Mouse (Mus musculus) limb, embryonic 13.5 days (tissue): ENCODE measurements around the gene Kif13a. TPM values are rescaled to one million over a fixed set of nuclear protein-coding genes. Genes with fewer than 3 reads are reported as not detected.

Source experiments
- ATAC-seq: fragments of 200-750 bp; cut with Nextera tagmentation; 2 replicates; pipeline ENCODE4 v1.8.0; 2017; ENCODE audit warnings: low read depth, moderate number of reproducible peaks, moderate TSS enrichment; ENCODE audit not compliant: low FRiP score
- H3K27ac ChIP-seq: fragments of 300-500 bp; sonication (generic); 2 replicates; pipeline ENCODE4 v1.5.1; 2015; ENCODE audit warnings: inconsistent platforms, mild to moderate bottlenecking, moderate library complexity
- H3K27me3 ChIP-seq: fragments of 300-500 bp; sonication (generic); 2 replicates; pipeline ENCODE4 v1.6.1; 2015; ENCODE audit warnings: mild to moderate bottlenecking, inconsistent platforms
- H3K36me3 ChIP-seq: fragments of 300-500 bp; sonication (generic); 2 replicates; pipeline ENCODE4 v1.6.1; 2015; ENCODE audit warnings: inconsistent platforms, mild to moderate bottlenecking, moderate library complexity
- H3K4me1 ChIP-seq: fragments of 300-500 bp; sonication (generic); 2 replicates; pipeline ENCODE4 v1.6.1; 2015; ENCODE audit warnings: inconsistent platforms
- H3K4me2 ChIP-seq: fragments of 300-500 bp; sonication (generic); replicated peaks from 2 replicates; pipeline ENCODE4 v1.6.1; 2015; ENCODE audit warnings: inconsistent platforms, mild to moderate bottlenecking, moderate library complexity
- H3K4me3 ChIP-seq: fragments of 300-500 bp; sonication (generic); 2 replicates; pipeline ENCODE4 v1.5.1; 2015; ENCODE audit warnings: moderate library complexity, mild to moderate bottlenecking, inconsistent platforms
- H3K9ac ChIP-seq: fragments of 300-500 bp; sonication (generic); 2 replicates; pipeline ENCODE4 v1.6.1; 2015; ENCODE audit warnings: mild to moderate bottlenecking, inconsistent platforms
- H3K9me3 ChIP-seq: fragments of 300-500 bp; sonication (generic); 2 replicates; pipeline ENCODE4 v1.6.1; 2016; ENCODE audit warnings: inconsistent platforms
- WGBS: fragments of 180-500 bp; shearing (Covaris S2); methylation state at CpG from one replicate; pipeline ENCODE4 v1.1.7; 2015; 5-methylcytosine and 5-hydroxymethylcytosine counted together
- polyA plus RNA-seq: library from polyadenylated mRNA; unstranded; fragments of >200 nt; fragmentation: Nextera tagmentation; extraction: Ambion mirVana; gene quantifications from 2 replicates; pipeline ENCODE4 v1.2.1, GENCODE M21; 2015

The Kif13a gene
- polyA plus RNA-seq, 1 experiment from 2014 or later = 17.4 TPM

DNA sequence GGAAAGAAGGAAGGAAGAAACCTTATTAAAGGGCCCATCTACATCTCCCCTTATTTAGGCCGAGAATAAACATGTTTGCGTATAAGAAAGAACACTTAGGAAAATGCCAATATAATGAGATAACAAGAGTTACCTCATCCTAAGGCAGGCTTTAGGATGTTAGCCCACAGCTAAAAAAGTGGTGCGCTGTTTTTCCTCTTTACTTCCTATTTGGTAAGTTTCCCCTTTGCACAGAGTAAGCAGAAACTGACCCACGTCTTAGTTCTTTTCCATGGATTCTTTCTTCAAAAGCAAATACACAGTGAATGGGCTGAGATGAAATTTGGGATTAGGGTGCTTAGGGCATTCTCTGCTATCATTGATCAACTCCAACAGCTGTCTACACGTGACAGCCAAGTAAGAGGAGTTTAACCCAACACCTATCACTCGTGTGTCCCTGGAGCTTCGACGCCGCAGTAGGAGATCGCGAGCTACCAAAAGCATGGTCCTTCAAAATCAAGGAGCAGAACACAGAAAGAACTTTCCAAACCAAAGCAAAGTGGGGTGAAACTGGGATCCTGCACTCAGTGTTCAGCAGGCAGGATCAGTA is 194.4 kb downstream of the Kif13a start:
- ATAC-seq = no peak
- 35% methylated on average over 11 of the region's 11 CpGs for WGBS
- H3K9me3 ChIP-seq = no peaks in the 10 kb centered on the region
- H3K27me3 ChIP-seq = no peaks in the 10 kb centered on the region
- H3K27ac ChIP-seq = no peak overlapping the region
- no peaks in the 10 kb centered on the region for H3K36me3 ChIP-seq
- peak overlapping the region; percentile 48 for H3K4me3 ChIP-seq
- H3K4me2 ChIP-seq = peak overlapping the region; percentile 82
- 0 out of 2 replicates have a peak, but pooled peaks cover 5% of the 10 kb centered on the region for H3K4me1 ChIP-seq
- H3K9ac ChIP-seq = peak overlapping the region; percentile 68

DNA sequence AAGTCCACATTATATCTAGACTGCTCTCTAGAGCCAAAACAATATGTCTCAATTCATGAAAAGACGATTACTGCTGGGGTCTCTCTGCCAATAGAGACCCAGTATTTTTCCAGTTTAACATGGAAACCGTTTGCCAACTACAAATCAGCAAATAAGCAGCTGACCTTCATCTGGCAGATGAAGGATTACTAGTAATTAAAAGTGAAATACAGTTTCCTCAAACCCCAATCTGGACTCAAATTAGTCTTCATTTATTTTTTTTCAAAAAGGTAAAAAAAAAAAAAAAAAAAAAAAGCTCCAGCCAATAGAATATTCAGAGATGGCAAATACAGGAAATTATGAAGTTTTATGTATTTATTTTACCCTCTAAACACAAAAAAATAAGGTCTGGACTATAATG is 199.7 kb downstream of the Kif13a start:
- Histone ChIP-seq H3K4me3 (no peak overlapping the region), H3K27me3 (no peaks in the 10 kb centered on the region), H3K9ac (no peak overlapping the region), H3K27ac (no peak overlapping the region), H3K4me2 (no peak overlapping the region), H3K36me3 (no peaks in the 10 kb centered on the region), H3K4me1 (peaks cover 7% of the 10 kb centered on the region), H3K9me3 (no peaks in the 10 kb centered on the region)
- WGBS = 60% methylated on average over 2 of the region's 2 CpGs
- no peak for ATAC-seq

DNA sequence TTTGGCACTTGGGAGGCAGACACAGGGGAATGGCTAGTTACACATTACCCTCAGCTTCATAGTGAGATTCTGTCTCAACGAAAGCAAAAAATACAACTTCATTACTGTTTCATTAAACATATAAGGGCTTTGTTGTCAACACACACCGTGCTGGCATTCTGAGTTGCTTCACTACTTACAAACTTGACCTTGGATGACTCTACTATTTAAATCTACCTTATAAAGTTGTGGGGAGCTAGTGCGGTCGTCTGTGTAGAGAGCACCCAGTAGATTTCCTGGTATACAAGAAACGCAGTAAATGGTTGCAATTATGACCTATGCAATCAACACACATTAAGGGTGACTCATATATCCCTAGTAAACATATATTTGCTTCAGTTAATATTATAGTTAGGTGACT is 201.3 kb downstream of the Kif13a start:
- Histone ChIP-seq H3K27ac (no peak overlapping the region), H3K9ac (peak overlapping the region; percentile 58), H3K4me3 (peak overlapping the region; percentile 99), H3K4me1 (peaks cover 15% of the 10 kb centered on the region), H3K9me3 (no peaks in the 10 kb centered on the region), H3K27me3 (no peaks in the 10 kb centered on the region), H3K4me2 (peak overlapping the region; percentile 65), H3K36me3 (no peaks in the 10 kb centered on the region)
- WGBS = 31% methylated on average over 5 of the region's 5 CpGs
- no peak for ATAC-seq

DNA sequence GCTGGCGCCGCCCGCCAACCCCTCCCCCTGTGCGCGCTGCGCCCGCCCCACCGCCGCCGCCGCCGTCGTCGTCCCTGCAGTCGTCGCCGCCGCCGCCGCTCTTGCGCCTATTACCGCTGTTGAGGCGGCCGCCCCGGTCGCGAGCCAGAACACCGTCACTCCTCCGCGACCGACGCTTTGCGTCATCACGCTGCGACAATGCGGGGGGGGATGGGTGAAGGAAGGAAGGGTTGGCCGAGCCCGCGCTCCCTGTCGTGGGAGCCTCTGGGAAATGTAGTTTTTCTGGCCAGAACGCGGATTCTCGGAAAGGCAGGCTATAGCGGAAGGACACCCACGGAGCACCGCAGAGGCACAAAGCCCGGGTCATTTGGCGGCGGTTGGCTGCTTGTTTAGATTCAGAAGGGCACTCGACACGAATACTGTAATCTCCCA is 201.8 kb downstream of the Kif13a start, which contains the start of gene Nup153:
Nup153 (minus strand) TSS at position 104 of the 432 bp plus-strand sequence.
- H3K4me2 ChIP-seq = peak within 1 kb of the TSS; percentile 73
- peaks cover 15% of the 10 kb centered on the region for H3K4me1 ChIP-seq
- H3K9ac ChIP-seq = peak within 1 kb of the TSS; percentile 91
- H3K27me3 ChIP-seq = no peaks in the 10 kb centered on the region
- H3K36me3 ChIP-seq = no peaks in the 10 kb centered on the region
- ATAC-seq = peak; percentile 96
- H3K9me3 ChIP-seq = no peaks in the 10 kb centered on the region
- H3K4me3 ChIP-seq = peak within 1 kb of the TSS; percentile 99
- H3K27ac ChIP-seq = peak within 1 kb of the TSS; percentile 92
- WGBS = under 1% methylated on average over 40 of the region's 51 CpGs

GRCm38 (mm10) chr13:46727038-46727836 is 202.4 kb downstream of the Kif13a start:
- peak overlapping the region; percentile 73 for H3K4me2 ChIP-seq
- H3K9me3 ChIP-seq = no peaks in the 10 kb centered on the region
- H3K36me3 ChIP-seq = no peaks in the 10 kb centered on the region
- H3K9ac ChIP-seq = peak overlapping the region; percentile 91
- H3K4me3 ChIP-seq = peak overlapping the region; percentile 99
- H3K27ac ChIP-seq = peak overlapping the region; percentile 92
- ATAC-seq = peak; percentile 83
- no peaks in the 10 kb centered on the region for H3K27me3 ChIP-seq
- under 1% methylated on average over 61 of the region's 85 CpGs for WGBS
- H3K4me1 ChIP-seq = peaks cover 15% of the 10 kb centered on the region

DNA sequence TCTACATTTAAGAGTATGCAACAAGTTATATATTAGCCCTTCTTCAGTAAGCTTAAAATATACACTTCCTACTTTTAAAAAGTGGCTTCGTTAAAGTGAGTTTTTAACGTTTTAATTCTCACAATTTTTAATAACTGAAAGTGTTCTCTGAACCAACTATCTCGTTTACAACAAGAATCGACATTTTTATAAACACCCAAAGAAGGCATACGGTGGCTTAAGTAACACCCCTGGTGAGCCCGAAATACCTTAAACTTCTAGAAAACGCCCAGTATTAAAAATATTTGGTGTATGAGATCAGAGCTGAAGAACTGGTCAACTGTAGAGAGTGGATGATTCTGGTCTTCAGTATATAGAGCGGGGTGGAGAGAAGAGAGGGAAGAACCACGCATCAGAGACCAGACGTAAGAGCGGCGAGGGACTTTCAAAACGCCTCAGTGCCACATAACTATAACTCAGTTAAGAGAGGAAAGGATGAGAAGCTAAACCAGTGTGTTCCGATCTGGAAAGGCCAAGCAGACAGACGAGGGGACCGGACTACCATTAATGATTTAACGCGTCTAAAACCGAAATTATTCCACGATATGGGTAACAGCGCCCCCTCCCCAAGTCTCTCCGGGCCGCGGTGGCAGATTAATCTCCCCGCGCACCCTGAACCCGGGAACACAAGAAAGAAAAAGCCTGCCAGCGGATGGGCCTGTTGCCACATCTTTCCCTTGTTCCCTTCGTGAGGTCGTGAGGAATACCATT is 203.2 kb downstream of the Kif13a start:
- H3K4me3 ChIP-seq = peak overlapping the region; percentile 99
- no peaks in the 10 kb centered on the region for H3K9me3 ChIP-seq
- peaks cover 22% of the 10 kb centered on the region for H3K4me1 ChIP-seq
- H3K4me2 ChIP-seq = peak overlapping the region; percentile 73
- peak overlapping the region; percentile 91 for H3K9ac ChIP-seq
- ATAC-seq = no peak
- H3K27ac ChIP-seq = peak overlapping the region; percentile 92
- H3K36me3 ChIP-seq = no peaks in the 10 kb centered on the region
- WGBS = under 1% methylated on average over 30 of the region's 30 CpGs
- H3K27me3 ChIP-seq = no peaks in the 10 kb centered on the region

- Histone ChIP-seq H3K4me1 (peaks cover 26% of the 10 kb centered on the region), H3K4me3 (peak overlapping the region; percentile 13; the same call in 1 of the 2 replicates)
These were observed 204.4 kb downstream of the Kif13a start for GRCm38 (mm10) chr13:46725227-46725626.

GRCm38 (mm10) chr13:46724371-46724770 is 205.3 kb downstream of the Kif13a start:
- no peak for ATAC-seq
- Histone ChIP-seq H3K36me3 (no peaks in the 10 kb centered on the region), H3K27me3 (no peaks in the 10 kb centered on the region), H3K4me2 (no peak overlapping the region; the same call in 1 of the 2 replicates), H3K9me3 (no peaks in the 10 kb centered on the region), H3K27ac (no peak overlapping the region), H3K9ac (no peak overlapping the region), H3K4me3 (no peak overlapping the region), H3K4me1 (peaks cover 26% of the 10 kb centered on the region)

More at GRCm38 (mm10) chr13:46725227-46725626, 204.4 kb downstream of the Kif13a start:
- Histone ChIP-seq H3K36me3 (no peaks in the 10 kb centered on the region), H3K4me2 (peak overlapping the region; percentile 51), H3K27me3 (no peaks in the 10 kb centered on the region), H3K27ac (no peak overlapping the region), H3K9me3 (no peaks in the 10 kb centered on the region), H3K9ac (no peak overlapping the region)
- WGBS = 43% methylated on average over 2 of the region's 2 CpGs
- no peak for ATAC-seq

- Histone ChIP-seq H3K9ac (no peak overlapping the region), H3K4me1 (peaks cover 26% of the 10 kb centered on the region), H3K9me3 (no peaks in the 10 kb centered on the region), H3K4me2 (no peak overlapping the region), H3K27ac (no peak overlapping the region), H3K4me3 (no peak overlapping the region), H3K27me3 (no peaks in the 10 kb centered on the region), H3K36me3 (peaks cover 6% of the 10 kb centered on the region)
- no peak for ATAC-seq
These were observed 208.7 kb downstream of the Kif13a start for GRCm38 (mm10) chr13:46721009-46721408.

DNA sequence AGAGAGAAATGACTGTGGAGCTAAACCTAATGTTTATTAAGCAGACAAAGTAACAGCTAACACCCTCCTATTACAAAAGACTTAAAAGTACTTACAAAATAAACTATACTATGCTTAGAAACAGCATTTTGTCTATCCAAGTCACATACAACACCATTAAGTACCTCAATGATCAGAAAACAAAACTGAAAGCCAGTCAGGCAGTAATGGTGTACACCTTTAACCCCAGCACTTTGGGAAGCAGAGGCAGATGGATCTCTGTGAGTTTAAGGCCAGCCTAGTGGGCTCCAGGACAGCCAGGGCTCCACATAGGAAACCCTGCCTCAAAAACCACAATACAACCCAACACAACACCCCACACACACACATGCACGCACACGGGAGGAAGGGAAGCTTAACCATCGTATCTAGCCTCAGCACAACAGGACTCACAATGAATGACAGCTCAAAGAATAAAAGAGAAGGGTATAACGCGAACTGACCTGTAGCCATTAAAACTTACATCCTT is 210.7 kb downstream of the Kif13a start:
- Histone ChIP-seq H3K27ac (no peak overlapping the region), H3K9me3 (no peaks in the 10 kb centered on the region), H3K36me3 (peaks cover 20% of the 10 kb centered on the region), H3K4me2 (no peak overlapping the region), H3K4me3 (no peak overlapping the region), H3K4me1 (peaks cover 10% of the 10 kb centered on the region; the same call in 1 of the 2 replicates), H3K27me3 (no peaks in the 10 kb centered on the region), H3K9ac (no peak overlapping the region)
- 93% methylated on average over 5 of the region's 5 CpGs for WGBS
- no peak for ATAC-seq

DNA sequence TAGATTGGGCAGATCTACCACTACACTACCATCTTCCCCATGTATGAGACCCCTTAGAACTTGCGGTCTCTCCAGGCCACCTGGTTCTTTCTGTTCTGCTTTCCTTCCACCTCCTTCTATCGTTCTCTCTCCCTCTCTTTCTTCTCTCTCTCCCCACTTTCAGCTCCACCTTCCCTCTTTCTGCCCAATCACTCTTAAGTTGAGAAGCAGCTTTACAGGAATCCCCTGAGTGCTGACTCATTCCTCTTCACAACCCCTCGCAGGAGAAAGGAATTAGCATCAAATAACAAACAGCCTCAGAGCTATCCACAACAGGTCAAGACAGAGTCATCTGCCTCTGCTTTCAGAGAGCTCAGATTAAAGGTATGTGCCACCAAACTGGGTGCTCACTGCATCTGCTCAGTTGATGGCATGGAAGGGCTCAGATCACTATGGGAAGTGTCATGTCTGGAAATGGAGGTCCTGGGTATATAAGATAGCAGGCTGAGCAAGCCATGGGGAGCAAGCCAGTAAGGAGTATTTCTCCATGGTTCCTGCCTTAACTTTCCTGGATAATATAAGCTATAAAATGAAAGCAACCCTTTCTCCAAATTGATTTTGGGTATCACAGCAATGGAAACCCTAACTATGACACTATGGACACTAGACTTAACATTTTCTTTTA is 213.6 kb downstream of the Kif13a start:
- no peak for ATAC-seq

More for the DNA sequence above, 213.6 kb downstream of the Kif13a start:
- Histone ChIP-seq H3K27me3 (no peaks in the 10 kb centered on the region), H3K27ac (no peak overlapping the region), H3K4me2 (no peak overlapping the region), H3K9ac (no peak overlapping the region), H3K4me3 (no peak overlapping the region), H3K9me3 (no peaks in the 10 kb centered on the region), H3K36me3 (peaks cover 43% of the 10 kb centered on the region), H3K4me1 (peaks cover 2% of the 10 kb centered on the region; the same call in 1 of the 2 replicates)
- WGBS = 65% methylated on average over 3 of the region's 3 CpGs
